Mouse (Mus musculus) cortical plate, adult 2 months (tissue): Measurements from ENCODE around the gene Rtf2.
A peak's percentile ranks its signal among the peaks of the same experiment; 100 is the strongest.

Source experiments
- CTCF ChIP-seq: fragments of 200-500 bp; IDR thresholded peaks from 2 replicates; pipeline ENCODE4 v1.5.1; 2011; ENCODE audit warnings: mild to moderate bottlenecking, control low read depth, low read length; ENCODE audit not compliant: insufficient read depth; ENCODE audit errors: extremely low read depth
- POLR2A ChIP-seq: fragments of 200-500 bp; IDR thresholded peaks from 2 replicates; pipeline ENCODE4 v1.6.1; 2011; ENCODE audit warnings: mild to moderate bottlenecking, low read length, control low read depth; ENCODE audit not compliant: insufficient read depth; ENCODE audit errors: extremely low read depth

DNA sequence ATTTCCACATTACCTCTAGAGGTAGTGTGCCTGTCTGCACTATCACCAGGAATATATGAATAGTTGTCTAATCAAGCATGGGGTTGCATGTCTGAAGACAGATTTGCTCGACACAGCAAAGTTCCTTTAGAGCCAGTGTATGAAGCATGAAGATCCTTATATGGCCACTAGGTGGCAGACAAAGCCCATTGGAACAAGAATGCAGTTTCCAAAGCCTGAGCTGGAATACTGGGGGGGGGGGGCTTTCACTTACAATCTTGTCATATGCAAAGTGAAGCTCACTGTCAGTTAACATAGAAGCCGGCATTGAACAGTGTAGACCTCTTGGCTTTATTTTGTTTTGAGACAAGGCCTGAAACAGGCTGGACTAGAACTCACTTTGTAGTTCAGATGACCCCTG is 37.5 kb downstream of the Rtf2 start:
- TF ChIP-seq CTCF (peak; percentile 66), POLR2A (no peak)
